Mouse (Mus musculus) liver, embryonic 16.5 days (tissue): ENCODE results near the gene Prcc. TPM values are rescaled to one million over a fixed set of nuclear protein-coding genes. Genes with fewer than 3 reads are reported as not detected.
A peak's percentile ranks its signal among the peaks of the same experiment; 100 is the strongest.
"Not testable (repeated sequence)": the region's sequence is repeated elsewhere in the genome, so short reads cannot be mapped to it uniquely, and the experiment has no call there.

Source experiments
- ATAC-seq: fragments of 200-750 bp; cut with Nextera tagmentation; 2 replicates; pipeline ENCODE4 v1.8.0; 2017; ENCODE audit warnings: low read depth, mild to moderate bottlenecking, moderate number of reproducible peaks, moderate library complexity
- H3K27ac ChIP-seq: fragments of 300-500 bp; sonication (generic); 2 replicates; pipeline ENCODE4 v1.5.1; 2014; ENCODE audit warnings: mild to moderate bottlenecking, low read length
- H3K27me3 ChIP-seq: fragments of 300-500 bp; sonication (generic); 2 replicates; pipeline ENCODE4 v1.6.1; 2014; ENCODE audit warnings: low read depth, low read length, mixed read lengths; ENCODE audit not compliant: control insufficient read depth, insufficient read depth
- H3K36me3 ChIP-seq: fragments of 300-500 bp; sonication (generic); 2 replicates; pipeline ENCODE4 v1.6.1; 2014; ENCODE audit warnings: mild to moderate bottlenecking; ENCODE audit not compliant: control insufficient read depth, insufficient read depth
- H3K4me1 ChIP-seq: fragments of 300-500 bp; sonication (generic); 2 replicates; pipeline ENCODE4 v1.6.1; 2014; ENCODE audit warnings: low read depth, low read length, mixed read lengths; ENCODE audit not compliant: control insufficient read depth
- H3K4me2 ChIP-seq: fragments of 300-500 bp; sonication (generic); 2 replicates; pipeline ENCODE4 v1.6.1; 2014; ENCODE audit warnings: low read depth, low read length, mixed read lengths
- H3K4me3 ChIP-seq: fragments of 300-500 bp; sonication (generic); 2 replicates; pipeline ENCODE4 v1.5.1; 2014; ENCODE audit warnings: low read depth, mild to moderate bottlenecking, low read length
- H3K9ac ChIP-seq: fragments of 300-500 bp; sonication (generic); 2 replicates; pipeline ENCODE4 v1.6.1; 2014; ENCODE audit warnings: low read depth, low read length
- H3K9me3 ChIP-seq: fragments of 300-500 bp; sonication (generic); replicated peaks from 2 replicates; pipeline ENCODE4 v1.6.1; 2016; ENCODE audit warnings: low read length; ENCODE audit not compliant: control insufficient read depth
- WGBS: fragments of 180-500 bp; shearing (Covaris S2); extraction: QIAGEN DNeasy Blood & Tissue Kit; methylation state at CpG from one replicate; pipeline ENCODE4 v1.1.7; 2014; ENCODE audit not compliant: insufficient replicate concordance; 5-methylcytosine and 5-hydroxymethylcytosine counted together
- polyA plus RNA-seq: library from polyadenylated mRNA; unstranded; fragments of >200 nt; fragmentation: Nextera tagmentation; extraction: Ambion mirVana; gene quantifications from 2 replicates; pipeline ENCODE4 v1.2.1, GENCODE M21; 2015

Gene Prcc
- polyA plus RNA-seq, 1 experiment from 2014 or later, result 4.7 TPM

DNA sequence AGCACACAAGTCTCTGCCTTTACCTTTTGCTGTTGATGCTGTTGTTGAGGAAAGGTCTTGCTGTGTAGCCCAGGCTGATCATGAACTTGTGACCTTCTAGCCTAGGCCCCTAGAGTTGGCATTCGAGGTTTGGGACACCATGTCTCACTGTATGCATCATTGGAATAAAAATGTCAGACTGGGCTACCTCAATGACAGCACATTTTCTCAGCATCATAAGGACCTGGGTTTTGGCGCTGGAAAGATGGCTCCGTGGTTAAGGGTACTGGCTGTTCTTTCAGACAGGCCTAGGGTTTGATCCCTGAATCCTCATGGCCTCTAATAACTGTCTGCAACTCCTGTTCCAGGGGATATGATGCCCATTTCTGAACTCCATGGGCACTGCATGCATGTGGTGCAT, 14.4 kb upstream of the Prcc start:
- Histone ChIP-seq H3K4me3 (no peak overlapping the region), H3K36me3 (no peaks in the 10 kb centered on the region), H3K4me2 (no peak overlapping the region), H3K4me1 (peaks cover 38% of the 10 kb centered on the region), H3K27me3 (no peaks in the 10 kb centered on the region), H3K27ac (peak overlapping the region; percentile 26; the same call in 1 of the 2 replicates), H3K9ac (no peak overlapping the region), H3K9me3 (no peaks in the 10 kb centered on the region)
- no peak for ATAC-seq
- WGBS, result 86% methylated on average over 3 of the region's 3 CpGs

DNA sequence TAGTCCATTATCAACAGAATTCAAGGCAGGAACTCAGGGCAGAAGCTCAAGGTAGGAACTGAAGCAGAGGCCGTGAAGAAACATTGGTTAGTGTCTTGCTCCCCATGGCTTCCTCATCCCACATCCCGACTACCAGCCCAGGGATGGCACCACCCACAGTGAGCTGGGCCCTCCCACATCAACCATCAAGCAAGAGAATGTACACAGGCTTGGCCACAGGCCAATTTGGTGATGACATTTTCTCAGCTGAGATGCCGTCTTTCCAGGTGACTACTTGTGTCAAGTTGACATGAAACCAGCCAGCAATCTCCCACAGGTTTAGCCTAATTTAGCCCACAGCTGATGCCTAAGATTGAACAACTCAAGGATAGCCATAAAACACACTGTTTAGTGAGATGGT, 13.9 kb upstream of the Prcc start:
- 67% methylated on average over 3 of the region's 3 CpGs for WGBS
- H3K4me1 ChIP-seq, result peaks cover 37% of the 10 kb centered on the region
- no peaks in the 10 kb centered on the region for H3K9me3 ChIP-seq
- H3K9ac ChIP-seq, result no peak overlapping the region
- H3K36me3 ChIP-seq, result no peaks in the 10 kb centered on the region
- no peak for ATAC-seq
- H3K27ac ChIP-seq, result no peak overlapping the region; the same call in 1 of the 2 replicates
- H3K4me2 ChIP-seq, result no peak overlapping the region
- H3K4me3 ChIP-seq, result no peak overlapping the region
- no peaks in the 10 kb centered on the region for H3K27me3 ChIP-seq

- peak; percentile 27; the same call in 1 of the 2 replicates for ATAC-seq
- H3K9ac ChIP-seq, result no peak overlapping the region
These were observed 8.0 kb upstream of the Prcc start for GRCm38 (mm10) chr3:87893367-87893905.

GRCm38 (mm10) chr3:87891481-87891880, 6.1 kb upstream of the Prcc start:
- no peak overlapping the region for H3K27ac ChIP-seq
- H3K4me2 ChIP-seq, result no peak overlapping the region
- no peak overlapping the region for H3K9ac ChIP-seq
- H3K9me3 ChIP-seq, result no peaks in the 10 kb centered on the region
- no peaks in the 10 kb centered on the region for H3K27me3 ChIP-seq
- H3K4me1 ChIP-seq, result peaks cover 13% of the 10 kb centered on the region
- ATAC-seq, result no peak
- no peaks in the 10 kb centered on the region for H3K36me3 ChIP-seq
- H3K4me3 ChIP-seq, result no peak overlapping the region
- WGBS, result 71% methylated on average over 3 of the region's 3 CpGs

More at GRCm38 (mm10) chr3:87893367-87893905, 8.0 kb upstream of the Prcc start:
- H3K36me3 ChIP-seq, result no peaks in the 10 kb centered on the region
- no peak overlapping the region for H3K4me2 ChIP-seq
- H3K9me3 ChIP-seq, result no peaks in the 10 kb centered on the region
- 65% methylated on average over 3 of the region's 3 CpGs for WGBS
- no peak overlapping the region for H3K4me3 ChIP-seq
- peaks cover 9% of the 10 kb centered on the region for H3K4me1 ChIP-seq
- no peaks in the 10 kb centered on the region for H3K27me3 ChIP-seq
- H3K27ac ChIP-seq, result peak overlapping the region; percentile 24; the same call in 1 of the 2 replicates

DNA sequence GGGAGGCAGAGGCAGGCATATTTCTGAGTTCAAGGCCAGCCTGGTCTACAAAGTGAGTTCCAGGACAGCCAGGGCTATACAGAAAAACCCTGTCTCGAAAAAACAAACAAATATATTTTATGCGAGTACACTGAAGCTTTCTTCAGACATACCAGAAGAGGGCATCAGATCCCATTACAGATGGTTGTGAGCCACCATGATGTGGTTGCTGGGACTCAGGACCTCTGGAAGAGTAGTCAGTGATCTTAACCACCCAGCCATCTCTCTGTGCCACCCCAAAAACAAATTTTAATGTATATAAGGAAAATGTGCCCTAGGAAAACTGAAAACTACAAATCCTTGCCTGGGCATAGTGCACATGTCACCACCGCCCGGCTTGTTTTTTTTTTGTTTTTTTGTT, 2.0 kb upstream of the Prcc start:
- H3K9me3 ChIP-seq, H3K4me3 ChIP-seq, H3K9ac ChIP-seq, H3K4me2 ChIP-seq, H3K27ac ChIP-seq, H3K27me3 ChIP-seq, ATAC-seq, H3K36me3 ChIP-seq: not testable (repeated sequence)
- 73% methylated on average over 4 of the region's 4 CpGs for WGBS
- peaks cover 25% of the 10 kb centered on the region for H3K4me1 ChIP-seq

GRCm38 (mm10) chr3:87886416-87886815, 1.0 kb upstream of the Prcc start:
- Histone ChIP-seq H3K4me3 (peak overlapping the region; percentile 99), H3K4me1 (peaks cover 25% of the 10 kb centered on the region), H3K4me2 (peak overlapping the region; percentile 62), H3K9ac (peak overlapping the region; percentile 63), H3K27ac (peak overlapping the region; percentile 10; the same call in 1 of the 2 replicates), H3K27me3 (no peaks in the 10 kb centered on the region), H3K36me3 (no peaks in the 10 kb centered on the region), H3K9me3 (no peaks in the 10 kb centered on the region)
- ATAC-seq, result no peak
- WGBS, result 73% methylated on average over 6 of the region's 6 CpGs

DNA sequence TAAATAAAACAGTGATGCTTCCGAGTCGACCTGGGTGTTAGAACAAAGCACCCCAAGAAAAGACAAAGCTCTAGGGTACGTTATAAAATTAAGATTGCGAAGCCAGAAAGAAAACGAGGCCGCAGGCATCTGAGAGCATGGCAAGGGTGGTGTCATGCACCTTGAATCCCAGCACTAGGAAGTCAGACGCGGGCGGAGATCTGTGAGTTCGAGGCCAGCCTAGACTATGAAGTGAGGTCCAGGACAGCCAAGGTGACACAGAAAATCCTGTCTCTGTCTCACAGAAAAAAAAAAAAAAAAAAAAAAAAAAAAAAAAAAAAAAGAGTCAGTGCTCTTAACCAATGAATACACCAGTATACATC, 577 bp upstream of the Prcc start:
- WGBS, result 4% methylated on average over 10 of the region's 10 CpGs
- Histone ChIP-seq H3K27ac (peak overlapping the region; percentile 91), H3K36me3 (no peaks in the 10 kb centered on the region; the same call in 1 of the 2 replicates), H3K27me3 (no peaks in the 10 kb centered on the region), H3K9ac (peak overlapping the region; percentile 63), H3K4me2 (peak overlapping the region; percentile 62), H3K4me3 (peak overlapping the region; percentile 99), H3K9me3 (no peaks in the 10 kb centered on the region), H3K4me1 (peaks cover 25% of the 10 kb centered on the region)
- ATAC-seq, result peak; percentile 1; the same call in 1 of the 2 replicates

- no peaks in the 10 kb centered on the region for H3K9me3 ChIP-seq
- ATAC-seq, result peak; percentile 2
- no peaks in the 10 kb centered on the region for H3K27me3 ChIP-seq
- 0% methylated on average over 26 of the region's 28 CpGs for WGBS
- H3K27ac ChIP-seq, result peak overlapping the region; percentile 91
- peak overlapping the region; percentile 94 for H3K9ac ChIP-seq
- peaks cover 6% of the 10 kb centered on the region for H3K36me3 ChIP-seq
- peaks cover 25% of the 10 kb centered on the region for H3K4me1 ChIP-seq
- peak overlapping the region; percentile 80 for H3K4me2 ChIP-seq
- H3K4me3 ChIP-seq, result peak overlapping the region; percentile 99
These were observed 628 bp downstream of the Prcc start for GRCm38 (mm10) chr3:87884708-87885251.

DNA sequence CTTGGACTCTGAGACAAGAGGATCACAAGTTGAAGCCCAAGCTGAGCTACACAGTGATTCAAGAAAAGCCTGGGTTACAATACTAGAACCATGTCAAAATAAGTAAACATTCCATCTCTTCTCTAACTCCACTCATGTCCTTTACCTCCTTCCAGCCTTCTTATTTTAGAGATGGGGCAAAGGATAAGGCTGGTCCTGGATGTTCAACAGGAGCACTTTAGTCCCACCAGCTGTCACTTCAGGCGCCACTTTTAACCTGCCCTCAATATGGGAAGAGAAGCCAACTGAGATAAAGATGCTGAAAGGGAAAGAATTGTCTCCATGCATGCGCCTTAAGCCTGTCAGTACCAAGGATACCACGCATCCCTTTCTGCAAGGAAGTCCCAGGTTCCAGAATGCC, 1.1 kb downstream of the Prcc start:
- 1% methylated on average over 3 of the region's 3 CpGs for WGBS
- H3K9me3 ChIP-seq, result no peaks in the 10 kb centered on the region

More for the DNA sequence above, 1.1 kb downstream of the Prcc start:
- Histone ChIP-seq H3K36me3 (peaks cover 7% of the 10 kb centered on the region), H3K4me2 (peak overlapping the region; percentile 80), H3K27me3 (no peaks in the 10 kb centered on the region), H3K27ac (peak overlapping the region; percentile 91), H3K4me1 (peaks cover 25% of the 10 kb centered on the region), H3K4me3 (peak overlapping the region; percentile 99), H3K9ac (peak overlapping the region; percentile 94)
- no peak for ATAC-seq
